Mouse (Mus musculus) right cerebral cortex, adult 18-20 months (tissue): ENCODE measurements at regions not wholly inside any gene's neighbourhood (a gene's known extent, or its start where the extent isn't known, plus 50 kb on each side); places are given as distances from the start of the nearest gene placed in this dataset.
"Not testable (repeated sequence)": the region's sequence is repeated elsewhere in the genome, so short reads cannot be mapped to it uniquely, and the experiment has no call there.

Experiments
- DNase-seq: peaks from one replicate; pipeline ENCODE4 v3.0.0; 2022; ENCODE audit warnings: mixed read lengths

GRCm38 (mm10) chr16:49430296-49430695 lies 268.7 kb upstream of the Ift57 start:
- DNase-seq = no peak

GRCm38 (mm10) chr16:49431902-49432301 lies 267.1 kb upstream of the Ift57 start:
- DNase-seq = no peak

- no peak for DNase-seq
These were observed 257.8 kb upstream of the Ift57 start for GRCm38 (mm10) chr16:49441225-49441624.

- DNase-seq = not testable (repeated sequence)
These were observed 251.7 kb upstream of the Ift57 start for GRCm38 (mm10) chr16:49447356-49447755.

- no peak for DNase-seq
These were observed 205.2 kb upstream of the Ift57 start for GRCm38 (mm10) chr16:49493881-49494280.

- DNase-seq = no peak
These were observed 201.5 kb upstream of the Ift57 start for GRCm38 (mm10) chr16:49497521-49498010.

- peak; percentile 33 for DNase-seq
These were observed 198.2 kb upstream of the Ift57 start for GRCm38 (mm10) chr16:49500818-49501217.

GRCm38 (mm10) chr16:49503897-49504413 lies 195.1 kb upstream of the Ift57 start:
- peak; percentile 70 for DNase-seq

GRCm38 (mm10) chr16:49504669-49505068 lies 194.4 kb upstream of the Ift57 start:
- DNase-seq = no peak

GRCm38 (mm10) chr16:49505271-49505670 lies 193.8 kb upstream of the Ift57 start:
- no peak for DNase-seq

GRCm38 (mm10) chr16:49518844-49519243 lies 180.2 kb upstream of the Ift57 start:
- DNase-seq = peak; percentile 70

- DNase-seq = no peak
These were observed 178.6 kb upstream of the Ift57 start for GRCm38 (mm10) chr16:49520411-49520810.

GRCm38 (mm10) chr16:49521685-49522084 lies 177.3 kb upstream of the Ift57 start:
- peak; percentile 29 for DNase-seq

- no peak for DNase-seq
These were observed 176.5 kb upstream of the Ift57 start for GRCm38 (mm10) chr16:49522576-49522975.

- not testable (repeated sequence) for DNase-seq
These were observed 170.4 kb upstream of the Ift57 start for GRCm38 (mm10) chr16:49528618-49529017.

GRCm38 (mm10) chr16:49529060-49529459 lies 170.0 kb upstream of the Ift57 start:
- DNase-seq = no peak

GRCm38 (mm10) chr16:49530051-49530450 lies 169.0 kb upstream of the Ift57 start:
- DNase-seq = no peak

GRCm38 (mm10) chr16:49532071-49532686 lies 166.9 kb upstream of the Ift57 start:
- DNase-seq = no peak

- no peak for DNase-seq
These were observed 165.5 kb upstream of the Ift57 start for GRCm38 (mm10) chr16:49533498-49533998.

- DNase-seq = peak; percentile 12
These were observed 148.8 kb upstream of the Ift57 start for GRCm38 (mm10) chr16:49550231-49550630.

GRCm38 (mm10) chr16:49570031-49570430 lies 129.0 kb upstream of the Ift57 start:
- peak; percentile 15 for DNase-seq

- peak; percentile 10 for DNase-seq
These were observed 126.4 kb upstream of the Ift57 start for GRCm38 (mm10) chr16:49572485-49573170.

- no peak for DNase-seq
These were observed 125.9 kb upstream of the Ift57 start for GRCm38 (mm10) chr16:49573171-49573517.

GRCm38 (mm10) chr16:49578976-49579375 lies 120.1 kb upstream of the Ift57 start:
- no peak for DNase-seq
